Mouse (Mus musculus) intestine, postnatal 0 days (tissue): ENCODE measurements around the gene Zfp704. TPM values are rescaled to one million over a fixed set of nuclear protein-coding genes. Genes with fewer than 3 reads are reported as not detected.

Source experiments
- ATAC-seq: fragments of 200-750 bp; cut with Nextera tagmentation; 2 replicates; pipeline ENCODE4 v1.8.0; 2017; ENCODE audit warnings: mild to moderate bottlenecking, moderate TSS enrichment, moderate library complexity
- H3K27ac ChIP-seq: fragments of 300-500 bp; sonication (generic); 2 replicates; pipeline ENCODE4 v1.5.1; 2014; ENCODE audit warnings: mild to moderate bottlenecking, low read depth, low read length, moderate library complexity
- H3K27me3 ChIP-seq: fragments of 300-500 bp; sonication (generic); replicated peaks from 2 replicates; pipeline ENCODE4 v1.6.1; 2014; ENCODE audit warnings: low read length, mixed read lengths; ENCODE audit not compliant: control insufficient read depth, insufficient read depth
- H3K36me3 ChIP-seq: fragments of 300-500 bp; sonication (generic); 2 replicates; pipeline ENCODE4 v1.6.1; 2014; ENCODE audit warnings: mild to moderate bottlenecking, moderate library complexity; ENCODE audit not compliant: control insufficient read depth, insufficient read depth
- H3K4me1 ChIP-seq: fragments of 300-500 bp; sonication (generic); replicated peaks from 2 replicates; pipeline ENCODE4 v1.6.1; 2014; ENCODE audit warnings: antibody characterized with exemption, low read length, mixed read lengths; ENCODE audit not compliant: control insufficient read depth, insufficient read depth
- H3K4me2 ChIP-seq: fragments of 300-500 bp; sonication (generic); replicated peaks from 2 replicates; pipeline ENCODE4 v1.6.1; 2014; ENCODE audit warnings: low read depth, mild to moderate bottlenecking, moderate library complexity
- H3K4me3 ChIP-seq: fragments of 300-500 bp; sonication (generic); 2 replicates; pipeline ENCODE4 v1.5.1; 2014; ENCODE audit warnings: low read depth, low read length
- H3K9ac ChIP-seq: fragments of 300-500 bp; sonication (generic); 2 replicates; pipeline ENCODE4 v1.6.1; 2014; ENCODE audit warnings: mild to moderate bottlenecking, low read depth, low read length
- H3K9me3 ChIP-seq: fragments of 300-500 bp; sonication (generic); 2 replicates; pipeline ENCODE4 v1.6.1; 2016; ENCODE audit warnings: mixed run types; ENCODE audit not compliant: control insufficient read depth
- CTCF ChIP-seq: sonication (generic); IDR thresholded peaks from 2 replicates; pipeline ENCODE4 v1.5.1; 2016; ENCODE audit warnings: low read depth, mild to moderate bottlenecking, control low read depth, antibody characterized with exemption, moderate library complexity
- WGBS: fragments of 180-500 bp; shearing (Covaris S2); extraction: QIAGEN DNeasy Blood & Tissue Kit; methylation state at CpG from one replicate; pipeline ENCODE4 v1.1.7; 2014; 5-methylcytosine and 5-hydroxymethylcytosine counted together
- polyA plus RNA-seq: library from polyadenylated mRNA; unstranded; fragments of >200 nt; fragmentation: Nextera tagmentation; extraction: Ambion mirVana; gene quantifications from 2 replicates; pipeline ENCODE4 v1.2.1, GENCODE M21; 2015

Gene Zfp704
- polyA plus RNA-seq, 1 experiment from 2014 or later, result 2.8 TPM

GRCm38 (mm10) chr3:9568565-9569228 is 41.2 kb downstream of the Zfp704 start:
- H3K27me3 ChIP-seq, result no peaks in the 10 kb centered on the region
- no peak overlapping the region for H3K9ac ChIP-seq
- no peak overlapping the region for H3K4me2 ChIP-seq
- no peaks in the 10 kb centered on the region for H3K4me1 ChIP-seq
- H3K9me3 ChIP-seq, result no peaks in the 10 kb centered on the region
- 78% methylated on average over 10 of the region's 10 CpGs for WGBS
- TF ChIP-seq CTCF, result no peak
- no peaks in the 10 kb centered on the region for H3K36me3 ChIP-seq
- no peak overlapping the region for H3K27ac ChIP-seq
- H3K4me3 ChIP-seq, result no peak overlapping the region
- no peak for ATAC-seq

GRCm38 (mm10) chr3:9567948-9568347 is 41.9 kb downstream of the Zfp704 start:
- no peak overlapping the region for H3K4me2 ChIP-seq
- no peaks in the 10 kb centered on the region for H3K36me3 ChIP-seq
- 86% methylated on average over 8 of the region's 8 CpGs for WGBS
- H3K4me1 ChIP-seq, result no peaks in the 10 kb centered on the region
- H3K9me3 ChIP-seq, result no peaks in the 10 kb centered on the region
- H3K27me3 ChIP-seq, result no peaks in the 10 kb centered on the region
- H3K27ac ChIP-seq, result no peak overlapping the region
- H3K9ac ChIP-seq, result no peak overlapping the region
- ATAC-seq, result no peak
- H3K4me3 ChIP-seq, result no peak overlapping the region
- no peak for TF ChIP-seq CTCF

- Histone ChIP-seq H3K9ac (no peak overlapping the region), H3K36me3 (no peaks in the 10 kb centered on the region), H3K4me1 (no peaks in the 10 kb centered on the region), H3K4me2 (no peak overlapping the region), H3K27ac (no peak overlapping the region), H3K9me3 (no peaks in the 10 kb centered on the region), H3K4me3 (no peak overlapping the region), H3K27me3 (no peaks in the 10 kb centered on the region)
- WGBS, result 89% methylated on average over 3 of the region's 3 CpGs
- no peak for TF ChIP-seq CTCF
- no peak for ATAC-seq
Measured at GRCm38 (mm10) chr3:9566831-9567230, 43.1 kb downstream of the Zfp704 start.

- ATAC-seq, result no peak
- no peaks in the 10 kb centered on the region for H3K4me1 ChIP-seq
- no peak overlapping the region for H3K27ac ChIP-seq
- no peak overlapping the region for H3K9ac ChIP-seq
- H3K36me3 ChIP-seq, result no peaks in the 10 kb centered on the region
- no peaks in the 10 kb centered on the region for H3K9me3 ChIP-seq
- H3K4me2 ChIP-seq, result no peak overlapping the region
- TF ChIP-seq CTCF, result no peak
- no peaks in the 10 kb centered on the region for H3K27me3 ChIP-seq
- H3K4me3 ChIP-seq, result no peak overlapping the region
- WGBS, result 83% methylated on average over 7 of the region's 7 CpGs
Measured at GRCm38 (mm10) chr3:9563562-9563961, 46.3 kb downstream of the Zfp704 start.

- Histone ChIP-seq H3K4me2 (no peak overlapping the region), H3K4me3 (no peak overlapping the region), H3K36me3 (no peaks in the 10 kb centered on the region), H3K9me3 (no peaks in the 10 kb centered on the region), H3K4me1 (no peaks in the 10 kb centered on the region), H3K27ac (no peak overlapping the region), H3K9ac (no peak overlapping the region), H3K27me3 (no peaks in the 10 kb centered on the region)
- WGBS, result 78% methylated on average over 11 of the region's 11 CpGs
- TF ChIP-seq CTCF, result no peak
- no peak for ATAC-seq
Measured at GRCm38 (mm10) chr3:9562649-9563328, 47.1 kb downstream of the Zfp704 start.

GRCm38 (mm10) chr3:9557778-9558560 is 51.9 kb downstream of the Zfp704 start:
- WGBS, result 68% methylated on average over 6 of the region's 6 CpGs
- ATAC-seq, result no peak
- H3K4me1 ChIP-seq, result no peaks in the 10 kb centered on the region
- H3K27me3 ChIP-seq, result no peaks in the 10 kb centered on the region
- no peaks in the 10 kb centered on the region for H3K36me3 ChIP-seq
- H3K9me3 ChIP-seq, result no peaks in the 10 kb centered on the region
- H3K4me3 ChIP-seq, result no peak overlapping the region
- TF ChIP-seq CTCF, result no peak
- no peak overlapping the region for H3K9ac ChIP-seq
- H3K4me2 ChIP-seq, result no peak overlapping the region
- H3K27ac ChIP-seq, result no peak overlapping the region
